Mouse (Mus musculus): ENCODE measurements around the gene Cfap61. TPM values are rescaled to one million over a fixed set of nuclear protein-coding genes. Genes with fewer than 3 reads are reported as not detected.

The Cfap61 gene
- polyA plus RNA-seq, 2 experiments: not detected

- Histone ChIP-seq H3K9me3 (ENCODE audit: control insufficient read depth, low read length) (no peaks in the 10 kb centered on the region), H3K4me2 (ENCODE audit: low read depth) (no peak overlapping the region), H3K27ac (no peak overlapping the region), H3K27me3 (ENCODE audit: control insufficient read depth, insufficient read depth, low read length) (no peaks in the 10 kb centered on the region), H3K4me1 (replicated peaks; ENCODE audit: control insufficient read depth in 2 of 2, insufficient read depth in 2 of 2, low read length in 1 of 2) (no peaks in the 10 kb centered on the region), H3K36me3 (replicated peaks; ENCODE audit: control insufficient read depth, insufficient read depth, low read depth) (no peaks in the 10 kb centered on the region), H3K9ac (replicated peaks) (no peak overlapping the region), H3K4me3 (ENCODE audit: insufficient read depth in 1 of 2, low read depth in 2 of 2, low read length in 2 of 2) (no peak overlapping the region)
- WGBS (ENCODE audit: insufficient replicate concordance): 79% methylated on average over 11 of the region's 11 CpGs
- no peak for ATAC-seq (ENCODE audit: insufficient read depth)
- DNase-seq (ENCODE audit: low read depth in 3 of 3, low spot score in 3 of 3): no peak
- TF ChIP-seq CTCF (IDR thresholded peaks at IDR 0.05; ENCODE audit: low read depth): no peak
- TF ChIP-seq EP300 (IDR thresholded peaks at IDR 0.05; ENCODE audit: low read depth): no peak
These were observed 261.5 kb downstream of the Cfap61 start for GRCm38 (mm10) chr2:146196126-146196525.

GRCm38 (mm10) chr2:146197947-146198346 is 263.4 kb downstream of the Cfap61 start:
- whole genome bisulfite sequencing (ENCODE audit: insufficient replicate concordance): 18% methylated on average over 7 of the region's 7 CpGs
- ATAC-seq (ENCODE audit: insufficient read depth): no peak

DNA sequence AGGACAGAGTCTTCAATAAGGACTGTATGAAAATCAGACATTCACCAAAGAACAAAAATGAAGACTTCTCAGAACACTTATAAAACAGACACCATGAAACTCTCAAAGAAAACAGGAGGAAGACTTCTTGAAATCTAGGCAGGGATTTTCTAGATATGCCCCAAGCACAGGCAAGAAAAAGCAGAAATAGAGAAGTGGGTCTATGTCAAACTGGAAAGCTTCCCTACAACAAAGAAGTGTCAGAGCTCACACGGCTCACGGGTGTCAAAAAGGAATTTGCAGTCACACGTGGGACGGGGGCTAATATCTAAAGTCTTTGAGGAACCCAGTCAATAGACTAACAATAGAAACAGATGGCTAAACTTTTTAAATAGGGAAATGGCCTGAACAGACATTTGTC is 276.4 kb downstream of the Cfap61 start:
- Histone ChIP-seq H3K4me1 (replicated peaks; ENCODE audit: control insufficient read depth in 2 of 2, insufficient read depth in 2 of 2, low read length in 1 of 2) (no peaks in the 10 kb centered on the region), H3K27ac (no peak overlapping the region), H3K4me2 (ENCODE audit: low read depth) (no peak overlapping the region), H3K36me3 (replicated peaks; ENCODE audit: control insufficient read depth, insufficient read depth, low read depth) (no peaks in the 10 kb centered on the region), H3K9me3 (ENCODE audit: control insufficient read depth, low read length) (no peaks in the 10 kb centered on the region), H3K9ac (replicated peaks) (no peak overlapping the region), H3K27me3 (ENCODE audit: control insufficient read depth, insufficient read depth, low read length) (peaks cover 8% of the 10 kb centered on the region), H3K4me3 (ENCODE audit: insufficient read depth in 1 of 2, low read depth in 2 of 2, low read length in 2 of 2) (no peak overlapping the region)
- DNase-seq (ENCODE audit: low read depth in 3 of 3, low spot score in 3 of 3): no peak
- 23% methylated on average over 4 of the region's 4 CpGs for WGBS (ENCODE audit: insufficient replicate concordance)
- ATAC-seq (ENCODE audit: insufficient read depth): no peak
- TF ChIP-seq CTCF (IDR thresholded peaks at IDR 0.05; ENCODE audit: low read depth) (no peak), EP300 (IDR thresholded peaks at IDR 0.05; ENCODE audit: low read depth) (no peak)

More at GRCm38 (mm10) chr2:146197947-146198346, 263.4 kb downstream of the Cfap61 start:
- no peak overlapping the region for H3K9ac ChIP-seq (replicated peaks)
- no peaks in the 10 kb centered on the region for H3K4me1 ChIP-seq (replicated peaks; ENCODE audit: control insufficient read depth in 2 of 2, insufficient read depth in 2 of 2, low read length in 1 of 2)
- no peak overlapping the region for H3K4me3 ChIP-seq (ENCODE audit: insufficient read depth in 1 of 2, low read depth in 2 of 2, low read length in 2 of 2)
- TF ChIP-seq EP300 (IDR thresholded peaks at IDR 0.05; ENCODE audit: low read depth): no peak
- TF ChIP-seq CTCF (IDR thresholded peaks at IDR 0.05; ENCODE audit: low read depth): no peak
- DNase-seq (ENCODE audit: low read depth in 3 of 3, low spot score in 3 of 3): no peak
- H3K27me3 ChIP-seq (ENCODE audit: control insufficient read depth, insufficient read depth, low read length): no peaks in the 10 kb centered on the region
- no peaks in the 10 kb centered on the region for H3K9me3 ChIP-seq (ENCODE audit: control insufficient read depth, low read length)
- no peak overlapping the region for H3K4me2 ChIP-seq (ENCODE audit: low read depth)
- H3K27ac ChIP-seq: no peak overlapping the region
- no peaks in the 10 kb centered on the region for H3K36me3 ChIP-seq (replicated peaks; ENCODE audit: control insufficient read depth, insufficient read depth, low read depth)

- Histone ChIP-seq H3K9ac (replicated peaks) (no peak overlapping the region), H3K9me3 (ENCODE audit: control insufficient read depth, low read length) (no peaks in the 10 kb centered on the region), H3K36me3 (replicated peaks; ENCODE audit: control insufficient read depth, insufficient read depth, low read depth) (no peaks in the 10 kb centered on the region), H3K4me3 (ENCODE audit: insufficient read depth in 1 of 2, low read depth in 2 of 2, low read length in 2 of 2) (no peak overlapping the region), H3K27me3 (ENCODE audit: control insufficient read depth, insufficient read depth, low read length) (peaks cover 42% of the 10 kb centered on the region), H3K27ac (no peak overlapping the region), H3K4me2 (ENCODE audit: low read depth) (no peak overlapping the region), H3K4me1 (replicated peaks; ENCODE audit: control insufficient read depth in 2 of 2, insufficient read depth in 2 of 2, low read length in 1 of 2) (no peaks in the 10 kb centered on the region)
- WGBS (ENCODE audit: insufficient replicate concordance): 6% methylated on average over 9 of the region's 9 CpGs
- ATAC-seq (ENCODE audit: insufficient read depth) (no peak), DNase-seq (ENCODE audit: low read depth in 3 of 3, low spot score in 3 of 3) (no peak)
- TF ChIP-seq CTCF (IDR thresholded peaks at IDR 0.05; ENCODE audit: low read depth) (peak; percentile 75), EP300 (IDR thresholded peaks at IDR 0.05; ENCODE audit: low read depth) (no peak)
These were observed 280.1 kb downstream of the Cfap61 start for GRCm38 (mm10) chr2:146214715-146215114.

DNA sequence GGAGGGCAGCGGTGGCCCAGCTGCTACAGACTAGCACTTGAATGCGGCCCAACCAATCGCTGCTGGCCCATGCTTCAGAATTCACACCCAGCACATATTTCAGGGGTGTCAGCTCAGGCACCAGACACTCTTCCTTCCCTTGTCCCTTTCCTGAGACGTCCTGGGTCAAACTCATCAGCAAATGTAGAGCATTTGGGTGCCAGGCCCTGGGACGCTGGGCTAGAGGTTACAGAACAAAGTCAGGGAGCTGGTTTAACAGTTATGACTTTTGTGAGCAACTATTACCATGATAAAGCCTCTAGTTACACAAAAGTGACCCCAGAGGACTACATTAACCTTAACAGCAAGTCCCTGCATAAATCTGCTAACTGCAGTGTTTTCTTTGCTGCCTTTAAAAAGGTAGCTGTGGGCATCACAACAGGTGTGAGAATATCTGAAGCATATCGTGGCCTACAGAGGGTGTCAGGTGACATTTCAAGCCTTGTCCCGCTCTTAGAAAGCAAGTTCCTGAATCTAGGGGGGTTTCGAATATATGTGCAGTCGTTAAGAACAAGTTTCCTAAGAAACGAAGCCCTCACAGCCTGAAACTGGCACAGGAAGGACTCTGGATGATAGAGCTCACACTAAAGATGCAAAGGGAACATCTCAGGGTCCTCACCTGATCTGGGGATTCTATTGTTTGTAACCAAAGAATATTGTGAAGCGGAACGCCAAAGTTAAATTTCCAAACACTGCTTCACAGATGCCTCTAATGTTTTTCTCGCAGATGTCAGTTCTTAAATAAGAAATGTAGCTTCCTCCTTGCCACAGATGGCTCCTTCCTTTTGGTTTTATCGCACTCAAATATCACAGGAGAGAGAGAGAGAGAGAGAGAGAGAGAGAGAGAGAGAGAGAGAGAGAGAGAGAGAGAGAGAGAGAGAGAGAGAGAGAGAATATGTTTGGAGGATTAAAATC is 281.8 kb downstream of the Cfap61 start:
- ATAC-seq (ENCODE audit: insufficient read depth) (no peak), DNase-seq (ENCODE audit: low read depth in 3 of 3, low spot score in 3 of 3) (no peak)
- Histone ChIP-seq H3K4me3 (ENCODE audit: insufficient read depth in 1 of 2, low read depth in 2 of 2, low read length in 2 of 2) (no peak overlapping the region), H3K4me1 (replicated peaks; ENCODE audit: control insufficient read depth in 2 of 2, insufficient read depth in 2 of 2, low read length in 1 of 2) (no peaks in the 10 kb centered on the region), H3K9ac (replicated peaks) (no peak overlapping the region), H3K36me3 (replicated peaks; ENCODE audit: control insufficient read depth, insufficient read depth, low read depth) (no peaks in the 10 kb centered on the region), H3K4me2 (ENCODE audit: low read depth) (no peak overlapping the region), H3K27ac (no peak overlapping the region), H3K27me3 (ENCODE audit: control insufficient read depth, insufficient read depth, low read length) (peaks cover 58% of the 10 kb centered on the region), H3K9me3 (ENCODE audit: control insufficient read depth, low read length) (no peaks in the 10 kb centered on the region)
- 24% methylated on average over 14 of the region's 14 CpGs for WGBS (ENCODE audit: insufficient replicate concordance)
- TF ChIP-seq EP300 (IDR thresholded peaks at IDR 0.05; ENCODE audit: low read depth) (no peak), CTCF (IDR thresholded peaks at IDR 0.05; ENCODE audit: low read depth) (no peak)
